Mouse (Mus musculus): ENCODE measurements around the gene Cnn2. TPM values are rescaled to one million over a fixed set of nuclear protein-coding genes. Genes with fewer than 3 reads are reported as not detected.
"Not testable (repeated sequence)": the region's sequence is repeated elsewhere in the genome, so short reads cannot be mapped to it uniquely, and the experiment has no call there.

Cnn2 gene
- total RNA-seq (2021): 1 to 10 TPM; 4.7 to 7.6 TPM

GRCm38 (mm10) chr10:79988506-79989271, at the start of gene Cnn2:
TSS of gene Cnn2 (plus strand) at chr10:79988584.
- intact Hi-C loops (cut with DNase I): no loop called here
- no peak for DNase-seq (ENCODE audit: low spot score in 2 of 2)

- intact Hi-C loops (cut with DNase I): no loop called here
- DNase-seq (ENCODE audit: low spot score in 2 of 2): no peak
These were observed 47.6 kb upstream of the Cnn2 start for GRCm38 (mm10) chr10:79940749-79941148.

GRCm38 (mm10) chr10:79942988-79943387, 45.4 kb upstream of the Cnn2 start:
- intact Hi-C loops (cut with DNase I): no loop called here
- no peak for DNase-seq (ENCODE audit: low spot score in 2 of 2)

- intact Hi-C loops (cut with DNase I): no loop called here
- no peak for DNase-seq (ENCODE audit: low spot score in 2 of 2)
These were observed 44.9 kb upstream of the Cnn2 start for GRCm38 (mm10) chr10:79943471-79943901.

GRCm38 (mm10) chr10:79945507-79946234, 42.7 kb upstream of the Cnn2 start:
- intact Hi-C loops (cut with DNase I): no loop called here

GRCm38 (mm10) chr10:79946752-79947322, 41.5 kb upstream of the Cnn2 start:
- intact Hi-C loops (cut with DNase I): no loop called here
- no peak for DNase-seq (ENCODE audit: low spot score in 2 of 2)

More at GRCm38 (mm10) chr10:79945507-79946234, 42.7 kb upstream of the Cnn2 start:
- no peak for DNase-seq (ENCODE audit: low spot score in 2 of 2)

GRCm38 (mm10) chr10:79947502-79947901, 40.9 kb upstream of the Cnn2 start:
- intact Hi-C loops (cut with DNase I): no loop called here
- no peak for DNase-seq (ENCODE audit: low spot score in 2 of 2)

- no peak for DNase-seq (ENCODE audit: low spot score in 2 of 2)
- intact Hi-C loops (cut with DNase I): no loop called here
These were observed 38.5 kb upstream of the Cnn2 start for GRCm38 (mm10) chr10:79949873-79950272.

- DNase-seq (ENCODE audit: low spot score in 2 of 2): no peak
- intact Hi-C loops (cut with DNase I): no loop called here
These were observed 37.7 kb upstream of the Cnn2 start for GRCm38 (mm10) chr10:79950661-79951060.

- intact Hi-C loops (cut with DNase I): loop anchor here (1.0 to 2.0 kb wide), 2 partner anchors 29 to 63 kb away; partner anchors contain the start of gene Cfd
These were observed 34.4 kb upstream of the Cnn2 start for GRCm38 (mm10) chr10:79953946-79954345.

GRCm38 (mm10) chr10:79955691-79956090, 32.7 kb upstream of the Cnn2 start:
- no peak for DNase-seq (ENCODE audit: low spot score in 2 of 2)
- intact Hi-C loops (cut with DNase I): loop anchor here (5.0 kb wide), 1 partner anchor 123 kb away; no protein-coding TSS in a partner anchor

More at GRCm38 (mm10) chr10:79953946-79954345, 34.4 kb upstream of the Cnn2 start:
- DNase-seq (ENCODE audit: low spot score in 2 of 2): no peak

- intact Hi-C loops (cut with DNase I): loop anchor here (5.0 kb wide), 1 partner anchor 124 kb away; no protein-coding TSS in a partner anchor
- DNase-seq (ENCODE audit: low spot score in 2 of 2): no peak
These were observed 31.7 kb upstream of the Cnn2 start for GRCm38 (mm10) chr10:79956643-79957154.

- intact Hi-C loops (cut with DNase I): loop anchor here (1.0 to 5.0 kb wide), 2 partner anchors 33 to 126 kb away; no protein-coding TSS in a partner anchor
These were observed 30.1 kb upstream of the Cnn2 start for GRCm38 (mm10) chr10:79958140-79958816.

GRCm38 (mm10) chr10:79959412-79959811, 29.0 kb upstream of the Cnn2 start:
- intact Hi-C loops (cut with DNase I): loop anchor here (5.0 kb wide), 1 partner anchor 127 kb away; no protein-coding TSS in a partner anchor
- DNase-seq (ENCODE audit: low spot score in 2 of 2): not testable (repeated sequence)

More at GRCm38 (mm10) chr10:79958140-79958816, 30.1 kb upstream of the Cnn2 start:
- peak; percentile 65 for DNase-seq (ENCODE audit: low spot score in 2 of 2)

GRCm38 (mm10) chr10:79959847-79960601, 28.4 kb upstream of the Cnn2 start, which contains the start of gene Wdr18:
TSS of gene Wdr18 (plus strand) at chr10:79960152.
- intact Hi-C loops (cut with DNase I): loop anchor here (1.0 to 5.0 kb wide), 3 partner anchors 23 to 155 kb away; partner anchors contain the start of gene Stk11
- DNase-seq (ENCODE audit: low spot score in 2 of 2): peak; percentile 100

- no peak for DNase-seq (ENCODE audit: low spot score in 2 of 2)
- intact Hi-C loops (cut with DNase I): loop anchor here (1.0 to 2.0 kb wide), 2 partner anchors 22 to 155 kb away; partner anchors contain the start of gene Stk11
These were observed 27.6 kb upstream of the Cnn2 start for GRCm38 (mm10) chr10:79960671-79961294.

GRCm38 (mm10) chr10:79964727-79965126, 23.7 kb upstream of the Cnn2 start:
- no peak for DNase-seq (ENCODE audit: low spot score in 2 of 2)
- intact Hi-C loops (cut with DNase I): no loop called here

- no peak for DNase-seq (ENCODE audit: low spot score in 2 of 2)
- intact Hi-C loops (cut with DNase I): no loop called here
These were observed 23.1 kb upstream of the Cnn2 start for GRCm38 (mm10) chr10:79965325-79965724.

All from left cerebral cortex, postnatal 36 days (tissue).